In genomic region chr10:16580200-16580599, GRCm38 (mm10) we compare ENCODE assay signal across 27 mouse cellular contexts.
"Had no signal": no experiment of that assay in that cellular context is flagged by ENCODE, and none has a peak within 500 bp of the region (broad histone marks: within the 10 kb centered on the region; RNA-seq: fewer than 3 reads in every experiment).

No protein-coding gene starts in this region.

- ATAC-seq: hindbrain, postnatal 0 days; intestine, embryonic 16.5 days; liver, embryonic 12.5 days had no signal

- DNase-seq: gastrocnemius, postnatal 36 days; heart, adult 11 months; heart, adult 2 months; heart, postnatal 14 days; heart, postnatal 36 days; kidney, adult 11 months; kidney, adult 2 months; kidney, adult 9 months; kidney, postnatal 14 days; kidney, postnatal 36 days; layer of hippocampus, adult 9-11 months; layer of hippocampus, postnatal 36 days; left cerebral cortex, postnatal 4 days; lung, adult 18-20 months had no signal

- H3K36me3 ChIP-seq: heart, embryonic 13.5 days; heart, embryonic 15.5 days; hindbrain, embryonic 13.5 days; hindbrain, embryonic 15.5 days; kidney, embryonic 15.5 days; limb, embryonic 13.5 days; limb, embryonic 15.5 days; liver, embryonic 12.5 days had no signal

- H3K27me3 ChIP-seq: heart, embryonic 13.5 days; heart, embryonic 15.5 days; hindbrain, embryonic 13.5 days; hindbrain, embryonic 15.5 days; kidney, embryonic 15.5 days; limb, embryonic 13.5 days; limb, embryonic 15.5 days; liver, embryonic 12.5 days had no signal

- H3K27ac ChIP-seq: heart, adult 2 months; heart, embryonic 13.5 days; heart, embryonic 15.5 days; hindbrain, embryonic 13.5 days; hindbrain, embryonic 15.5 days; hindbrain, postnatal 0 days; kidney, embryonic 15.5 days; kidney, postnatal 0 days; limb, embryonic 13.5 days; limb, embryonic 15.5 days; liver, embryonic 12.5 days; liver, embryonic 14.5 days had no signal

- H3K4me1 ChIP-seq: heart, embryonic 13.5 days; heart, embryonic 15.5 days; hindbrain, embryonic 13.5 days; hindbrain, embryonic 15.5 days; kidney, embryonic 15.5 days; limb, embryonic 13.5 days; limb, embryonic 15.5 days; liver, embryonic 12.5 days had no signal

- H3K9ac ChIP-seq: heart, embryonic 13.5 days; heart, embryonic 15.5 days; hindbrain, embryonic 13.5 days; hindbrain, embryonic 15.5 days; kidney, embryonic 15.5 days; limb, embryonic 13.5 days; limb, embryonic 15.5 days; liver, embryonic 12.5 days; liver, embryonic 14.5 days had no signal

- H3K9me3 ChIP-seq: heart, embryonic 13.5 days; heart, embryonic 15.5 days; hindbrain, embryonic 13.5 days; hindbrain, embryonic 15.5 days; kidney, embryonic 15.5 days; limb, embryonic 13.5 days; limb, embryonic 15.5 days; liver, embryonic 12.5 days had no signal

- H3K4me2 ChIP-seq: heart, embryonic 11.5 days; heart, embryonic 13.5 days; heart, embryonic 15.5 days; hindbrain, embryonic 13.5 days; hindbrain, embryonic 15.5 days; kidney, embryonic 15.5 days; limb, embryonic 13.5 days; limb, embryonic 15.5 days; liver, embryonic 12.5 days had no signal

- H3K4me3 ChIP-seq: heart, adult 2 months; heart, embryonic 13.5 days; heart, embryonic 15.5 days; hindbrain, embryonic 13.5 days; hindbrain, embryonic 15.5 days; kidney, embryonic 15.5 days; limb, embryonic 13.5 days; limb, embryonic 15.5 days; liver, embryonic 12.5 days had no signal
